Mouse (Mus musculus): ENCODE data around the gene Kri1.

GRCm38 (mm10) chr9:21287571-21288402 lies at the start of gene Kri1:
- TF ChIP-seq HCFC1 (IDR thresholded peaks at IDR 0.05; ENCODE audit: borderline replicate concordance, insufficient read depth, low read length) = 0 out of 2 replicates have a peak, but pooled peaks have one; percentile 1
- peak; percentile 13; the same call in 1 of the 2 replicates for TF ChIP-seq CHD2 (IDR thresholded peaks at IDR 0.05; ENCODE audit: low read depth, low read length)
- no peak for TF ChIP-seq ZNF384 (IDR thresholded peaks at IDR 0.05; ENCODE audit: low read depth, low read length)
- no peak for TF ChIP-seq MAFK (IDR thresholded peaks at IDR 0.05; ENCODE audit: insufficient read depth, low read depth, low read length)
- TF ChIP-seq ZC3H11A (IDR thresholded peaks at IDR 0.05; ENCODE audit: borderline replicate concordance, low read depth, low read length) = no peak
